Comparison of ENCODE assay signal across 8 mouse cellular contexts in the genomic region with DNA sequence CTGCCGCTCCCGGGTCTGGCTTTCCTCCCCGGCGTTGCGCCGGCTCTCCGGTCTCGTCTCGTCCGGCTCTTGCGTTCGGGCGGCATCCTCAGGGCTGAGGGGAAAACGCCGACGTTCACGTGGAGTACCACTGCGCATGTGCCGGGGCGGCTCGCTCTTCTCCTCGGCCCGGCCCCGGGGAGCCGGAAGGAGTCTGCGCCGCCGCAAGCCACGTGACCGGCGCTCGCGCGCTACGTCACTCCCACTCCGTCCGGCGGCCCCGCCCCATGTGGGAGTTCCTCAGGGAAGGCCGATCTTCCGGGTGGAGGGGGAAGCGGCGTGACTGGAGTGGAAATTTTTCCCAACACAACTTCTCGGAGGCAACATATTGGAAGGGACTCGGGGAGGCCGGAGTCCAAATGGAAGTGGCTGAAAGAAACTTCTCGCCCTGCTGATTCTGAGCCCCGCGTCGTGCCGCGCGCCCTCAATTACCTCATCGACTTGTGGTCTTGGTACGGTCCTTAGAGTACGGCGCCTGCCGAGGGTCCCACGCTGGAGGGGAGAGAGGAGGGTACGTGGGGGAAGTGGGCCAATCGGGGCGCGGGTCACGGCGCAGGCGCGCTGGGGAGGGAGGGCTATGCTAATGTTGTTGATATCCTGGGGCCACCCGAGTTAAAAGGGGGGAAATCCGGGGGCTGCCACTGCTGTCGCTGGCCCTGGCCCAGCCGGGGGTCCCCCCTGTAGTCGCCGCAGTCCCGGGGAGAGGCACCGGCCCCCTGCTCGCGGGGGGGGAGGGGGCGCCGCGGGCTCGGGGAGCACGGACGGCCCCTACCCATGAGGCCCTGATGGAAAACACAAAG. TPM values are rescaled to one million over a fixed set of nuclear protein-coding genes. Genes with fewer than 3 reads are reported as not detected.
DNase-seq lines count a peak whose midpoint lies in the region; ATAC-seq and TF ChIP-seq lines count a peak whose summit lies in the region.

A gene (minus strand): TSS at position 195 of the 839 bp plus-strand sequence.
A gene (plus strand): TSS at position 281 of the 839 bp plus-strand sequence.

- H3K27ac ChIP-seq in forebrain, embryonic 11.5 days (ENCODE audit: low read depth, low read length) = peak within 1 kb of the TSS; percentile 89
- peak within 1 kb of the TSS; percentile 99 for H3K27ac ChIP-seq in heart, postnatal 0 days (ENCODE audit: low read depth)
- peak within 1 kb of the TSS; percentile 97 for H3K27ac ChIP-seq in liver, embryonic 16.5 days (ENCODE audit: low read length)
- peak within 1 kb of the TSS; percentile 95 for H3K27ac ChIP-seq in neural tube, embryonic 13.5 days (replicated peaks)
- peak within 1 kb of the TSS; percentile 97 for H3K27ac ChIP-seq in testis, adult 2 months (ENCODE audit: control insufficient read depth, insufficient read depth, low read depth, low read length)

- peak within 1 kb of the TSS; percentile 94 for H3K9ac ChIP-seq in forebrain, embryonic 11.5 days (ENCODE audit: low read length)
- peak within 1 kb of the TSS; percentile 98 for H3K9ac ChIP-seq in heart, postnatal 0 days (replicated peaks; ENCODE audit: low read depth, low read length)
- H3K9ac ChIP-seq in liver, embryonic 16.5 days (ENCODE audit: low read depth, low read length) = peak within 1 kb of the TSS; percentile 93
- peak within 1 kb of the TSS; percentile 95 for H3K9ac ChIP-seq in neural tube, embryonic 13.5 days

- no peaks in the 10 kb centered on the region for H3K9me3 ChIP-seq in forebrain, embryonic 11.5 days (ENCODE audit: control insufficient read depth, low read length)
- no peaks in the 10 kb centered on the region for H3K9me3 ChIP-seq in heart, postnatal 0 days (replicated peaks; ENCODE audit: control insufficient read depth, low read length)
- H3K9me3 ChIP-seq in liver, embryonic 16.5 days (replicated peaks; ENCODE audit: control insufficient read depth, low read length) = no peaks in the 10 kb centered on the region
- H3K9me3 ChIP-seq in neural tube, embryonic 13.5 days = no peaks in the 10 kb centered on the region

- peak; percentile 28 for TF ChIP-seq POLR2A in testis, adult 2 months (IDR thresholded peaks at IDR 0.05; ENCODE audit: control insufficient read depth, low read depth, low read length)

- H3K4me1 ChIP-seq in forebrain, embryonic 11.5 days (replicated peaks; ENCODE audit: control insufficient read depth, insufficient read depth, low read length) = peaks cover 7% of the 10 kb centered on the region
- peaks cover 15% of the 10 kb centered on the region; the same call in 1 of the 2 replicates for H3K4me1 ChIP-seq in heart, postnatal 0 days (ENCODE audit: control insufficient read depth, insufficient read depth)
- H3K4me1 ChIP-seq in liver, embryonic 16.5 days (ENCODE audit: control insufficient read depth, low read depth, low read length) = peaks cover 20% of the 10 kb centered on the region
- peaks cover 57% of the 10 kb centered on the region for H3K4me1 ChIP-seq in neural tube, embryonic 13.5 days (replicated peaks)
- peaks cover 3% of the 10 kb centered on the region for H3K4me1 ChIP-seq in testis, adult 2 months (ENCODE audit: control insufficient read depth, insufficient read depth, low read length)

- ATAC-seq in forebrain, embryonic 11.5 days (replicated peaks; ENCODE audit: low FRiP score) = peak; percentile 97
- peak; percentile 97 for ATAC-seq in heart, postnatal 0 days (ENCODE audit: insufficient read depth, low read depth)
- ATAC-seq in liver, embryonic 16.5 days (ENCODE audit: low read depth) = peak; percentile 93
- ATAC-seq in neural tube, embryonic 13.5 days (ENCODE audit: low read depth) = peak; percentile 96

- no peak for TF ChIP-seq CTCF in heart, postnatal 0 days (IDR thresholded peaks at IDR 0.05; ENCODE audit: low read depth)
- TF ChIP-seq CTCF in testis, adult 2 months (IDR thresholded peaks at IDR 0.05; ENCODE audit: control insufficient read depth, insufficient read depth, insufficient replicate concordance, low read depth, low read length) = no peak

- peak; percentile 98 to 99 for DNase-seq in CD8-positive naive resting alpha-beta T cell, adult 2 months (ENCODE audit: low read depth in 2 of 2, low spot score in 2 of 2)
- peak; percentile 90 for DNase-seq in c-Kit-positive CD71-negative TER-119-negative erythroid progenitor cells, embryonic 14.5 days (ENCODE audit: low read depth)
- DNase-seq in forebrain, embryonic 11.5 days (ENCODE audit: low spot score) = peak; percentile 99
- peak; percentile 97 for DNase-seq in heart, postnatal 0 days (ENCODE audit: low spot score)
- DNase-seq in kidney, postnatal 4 days = peak; percentile 99

- H3K27me3 ChIP-seq in forebrain, embryonic 11.5 days (ENCODE audit: control insufficient read depth, insufficient read depth, low read length) = no peaks in the 10 kb centered on the region
- no peaks in the 10 kb centered on the region for H3K27me3 ChIP-seq in heart, postnatal 0 days (ENCODE audit: control insufficient read depth, insufficient read depth, low read length)
- H3K27me3 ChIP-seq in liver, embryonic 16.5 days (ENCODE audit: control insufficient read depth, insufficient read depth, low read depth, low read length) = no peaks in the 10 kb centered on the region
- no peaks in the 10 kb centered on the region for H3K27me3 ChIP-seq in neural tube, embryonic 13.5 days
- no peaks in the 10 kb centered on the region for H3K27me3 ChIP-seq in testis, adult 2 months (ENCODE audit: control insufficient read depth, insufficient read depth, low read length)

- TF ChIP-seq EP300 in heart, postnatal 0 days (IDR thresholded peaks at IDR 0.05; ENCODE audit: low read depth) = peak; percentile 78; the same call in 1 of the 2 replicates

- WGBS in forebrain, embryonic 11.5 days = under 1% methylated on average over 72 of the region's 83 CpGs
- under 1% methylated on average over 54 of the region's 83 CpGs for WGBS in heart, postnatal 0 days
- WGBS in liver, embryonic 16.5 days (ENCODE audit: insufficient replicate concordance) = under 1% methylated on average over 75 of the region's 83 CpGs
- WGBS in neural tube, embryonic 13.5 days = under 1% methylated on average over 75 of the region's 83 CpGs

- peak within 1 kb of the TSS; percentile 84 for H3K4me2 ChIP-seq in forebrain, embryonic 11.5 days (ENCODE audit: low read depth, low read length, severe bottlenecking)
- peak within 1 kb of the TSS; percentile 94 for H3K4me2 ChIP-seq in heart, postnatal 0 days (ENCODE audit: low read depth, low read length)
- peak within 1 kb of the TSS; percentile 94 for H3K4me2 ChIP-seq in liver, embryonic 16.5 days (ENCODE audit: low read depth, low read length)
- H3K4me2 ChIP-seq in neural tube, embryonic 13.5 days = peak within 1 kb of the TSS; percentile 97

- H3K36me3 ChIP-seq in forebrain, embryonic 11.5 days (ENCODE audit: control insufficient read depth, insufficient read depth, low read length) = no peaks in the 10 kb centered on the region
- peaks cover 7% of the 10 kb centered on the region; the same call in 1 of the 2 replicates for H3K36me3 ChIP-seq in heart, postnatal 0 days (replicated peaks; ENCODE audit: control insufficient read depth, insufficient read depth, low read length)
- no peaks in the 10 kb centered on the region for H3K36me3 ChIP-seq in liver, embryonic 16.5 days (ENCODE audit: control insufficient read depth, insufficient read depth)
- peaks cover 9% of the 10 kb centered on the region for H3K36me3 ChIP-seq in neural tube, embryonic 13.5 days
- H3K36me3 ChIP-seq in testis, adult 2 months (ENCODE audit: control insufficient read depth, insufficient read depth, low read length) = peaks cover 4% of the 10 kb centered on the region

- H3K4me3 ChIP-seq in forebrain, embryonic 11.5 days (ENCODE audit: low read depth, low read length) = peak within 1 kb of the TSS; percentile 96
- H3K4me3 ChIP-seq in heart, postnatal 0 days (ENCODE audit: low read depth, low read length) = peak within 1 kb of the TSS; percentile 100
- peak within 1 kb of the TSS; percentile 97 for H3K4me3 ChIP-seq in liver, embryonic 16.5 days (ENCODE audit: low read depth, low read length)
- H3K4me3 ChIP-seq in neural tube, embryonic 13.5 days = peak within 1 kb of the TSS; percentile 99
- H3K4me3 ChIP-seq in testis, adult 2 months (ENCODE audit: control insufficient read depth, low read depth, low read length) = peak within 1 kb of the TSS; percentile 99

RNA-seq across cellular contexts. Expression of the first gene that starts in this region (rescaled TPM):
- polyA plus RNA-seq in forebrain, embryonic 11.5 days (2014; fragmentation: Nextera tagmentation; extraction: Ambion mirVana) = 48.4 and 51.2 TPM in 2 replicates
- 11.8 and 12.9 TPM in 2 replicates for total RNA-seq in heart, postnatal 0 days (2014; rRNA removed; ENCODE audit: low replicate concordance)
- 10.0 and 11.2 TPM in 2 replicates for polyA plus RNA-seq in heart, postnatal 0 days (2015; fragmentation: Nextera tagmentation; extraction: Ambion mirVana)
- 8.7 and 9.4 TPM in 2 replicates for polyA plus RNA-seq in liver, embryonic 16.5 days (2015; fragmentation: Nextera tagmentation; extraction: Ambion mirVana)
- 31.6 and 35.8 TPM in 2 replicates for polyA plus RNA-seq in neural tube, embryonic 13.5 days (2015; fragmentation: Nextera tagmentation; extraction: Ambion mirVana)
- 8.9 and 12.8 TPM in 2 replicates for polyA plus RNA-seq in testis, adult 2 months (2012; rRNA removed)

RNA-seq across cellular contexts. Expression of the second gene that starts in this region (rescaled TPM):
- 33.9 and 37.2 TPM in 2 replicates for polyA plus RNA-seq in forebrain, embryonic 11.5 days (2014; fragmentation: Nextera tagmentation; extraction: Ambion mirVana)
- total RNA-seq in heart, postnatal 0 days (2014; rRNA removed; ENCODE audit: low replicate concordance) = 9.6 and 14.1 TPM in 2 replicates
- 10.7 and 10.8 TPM in 2 replicates for polyA plus RNA-seq in heart, postnatal 0 days (2015; fragmentation: Nextera tagmentation; extraction: Ambion mirVana)
- 5.4 TPM in 2 replicates for polyA plus RNA-seq in liver, embryonic 16.5 days (2015; fragmentation: Nextera tagmentation; extraction: Ambion mirVana)
- polyA plus RNA-seq in neural tube, embryonic 13.5 days (2015; fragmentation: Nextera tagmentation; extraction: Ambion mirVana) = 28.1 and 33.4 TPM in 2 replicates
- 15.9 and 20.4 TPM in 2 replicates for polyA plus RNA-seq in testis, adult 2 months (2012; rRNA removed)

Comparison
In these comparisons a context has a peak if more than half of its experiments do, and no peak if none do; other contexts are left out.
1. Peak in every context shown above with its lines: DNase-seq, ATAC-seq, H3K4me3 ChIP-seq and H3K27ac ChIP-seq.